Mouse (Mus musculus): Measurements from ENCODE around the gene Nus1.

GRCm38 (mm10) chr10:52376422-52376821 is 40.9 kb upstream of the Nus1 start:
- no peak for TF ChIP-seq ZC3H11A (IDR thresholded peaks at IDR 0.05; ENCODE audit: low read depth, low read length)
- TF ChIP-seq RCOR1 (conservative IDR thresholded peaks at IDR 0.05; ENCODE audit: low read depth, low read length), result no peak
- no peak for TF ChIP-seq CTCF (conservative IDR thresholded peaks at IDR 0.05 in 1 of 2, IDR thresholded peaks at IDR 0.05 in 1 of 2; ENCODE audit: low read depth in 2 of 2, low read length in 2 of 2)
- no peak for TF ChIP-seq TCF12 (IDR thresholded peaks at IDR 0.05; ENCODE audit: low read depth, low read length)
- no peak for TF ChIP-seq POLR2A (IDR thresholded peaks at IDR 0.05; ENCODE audit: low read depth, low read length)
- no peak for TF ChIP-seq JUND (conservative IDR thresholded peaks at IDR 0.05; ENCODE audit: low read depth, low read length)
- TF ChIP-seq ETS1 (conservative IDR thresholded peaks at IDR 0.05; ENCODE audit: low read depth, low read length), result no peak
- no peak for TF ChIP-seq MAFK (IDR thresholded peaks at IDR 0.05; ENCODE audit: insufficient replicate concordance, low read length)
- TF ChIP-seq EP300 (IDR thresholded peaks at IDR 0.05; ENCODE audit: low read length), result no peak
- TF ChIP-seq PAX5 (IDR thresholded peaks at IDR 0.05; ENCODE audit: low read length), result no peak
- no peak for TF ChIP-seq ELF1 (IDR thresholded peaks at IDR 0.05; ENCODE audit: low read depth, low read length)
